Mouse (Mus musculus) layer of hippocampus, postnatal 14 days (tissue): ENCODE data around the gene Sirt5. TPM values are rescaled to one million over a fixed set of nuclear protein-coding genes. Genes with fewer than 3 reads are reported as not detected.
A peak's percentile ranks its signal among the peaks of the same experiment; 100 is the strongest.

Source experiments
- DNase-seq, 2 experiments: peaks; one replicate each; pipeline ENCODE4 v3.0.0; 2021 to 2022; ENCODE audit warnings: low spot score in 2 of 2, mixed read lengths in 1 of 2
- long read RNA-seq, 2 experiments: library from polyadenylated mRNA; stranded (forward); transcript quantifications; one replicate each; pipeline ENCODE4 v2.0.0; 2021
- total RNA-seq, 2 experiments: library from RNA; stranded (reverse); gene quantifications; 2 replicates each; pipeline ENCODE4 v1.2.3; 2021

The Sirt5 gene
- total RNA-seq = 10 to 100 TPM; 16.6 to 24.6 TPM
- long read RNA-seq, experiment 1, partial matches to known transcripts = 1 of 14 reads
- long read RNA-seq, experiment 1, other reads (novel, unspliced or antisense) = 9 of 14 reads
- long read RNA-seq, experiment 2, transcript Sirt5-211 (9 exons, 1,398 nt) = major isoform, 11 of 26 reads
- long read RNA-seq, experiment 2, partial matches to known transcripts = 1 of 26 reads
- long read RNA-seq, experiment 2, other reads (novel, unspliced or antisense) = 12 of 26 reads

GRCm38 (mm10) chr13:43364985-43365824, at the start of gene Sirt5:
TSS of gene Sirt5 (plus strand) at chr13:43365496.
- DNase-seq = peak; percentile 79 to 85

GRCm38 (mm10) chr13:43317411-43317810, 47.9 kb upstream of the Sirt5 start:
- DNase-seq = no peak

GRCm38 (mm10) chr13:43319396-43319795, 45.9 kb upstream of the Sirt5 start:
- DNase-seq = no peak

- DNase-seq = no peak
These were observed 43.8 kb upstream of the Sirt5 start for GRCm38 (mm10) chr13:43321492-43321891.

- DNase-seq = no peak
These were observed 39.9 kb upstream of the Sirt5 start for GRCm38 (mm10) chr13:43325427-43325826.

- DNase-seq = no peak
These were observed 33.4 kb upstream of the Sirt5 start for GRCm38 (mm10) chr13:43331721-43332444.

GRCm38 (mm10) chr13:43332591-43332990, 32.7 kb upstream of the Sirt5 start:
- no peak for DNase-seq

- DNase-seq = no peak
These were observed 28.7 kb upstream of the Sirt5 start for GRCm38 (mm10) chr13:43336425-43337221.

GRCm38 (mm10) chr13:43338001-43338400, 27.3 kb upstream of the Sirt5 start:
- DNase-seq = no peak

- no peak for DNase-seq
These were observed 26.7 kb upstream of the Sirt5 start for GRCm38 (mm10) chr13:43338632-43339031.

- DNase-seq = no peak
These were observed 18.5 kb upstream of the Sirt5 start for GRCm38 (mm10) chr13:43346825-43347224.

- no peak for DNase-seq
These were observed 15.9 kb upstream of the Sirt5 start for GRCm38 (mm10) chr13:43349376-43349775.

GRCm38 (mm10) chr13:43350489-43351169, 14.7 kb upstream of the Sirt5 start:
- no peak for DNase-seq

- no peak for DNase-seq
These were observed 11.9 kb upstream of the Sirt5 start for GRCm38 (mm10) chr13:43353356-43353755.

GRCm38 (mm10) chr13:43354362-43354761, 10.9 kb upstream of the Sirt5 start:
- no peak for DNase-seq

GRCm38 (mm10) chr13:43356346-43357125, 8.8 kb upstream of the Sirt5 start:
- DNase-seq = no peak

- DNase-seq = no peak
These were observed 4.8 kb upstream of the Sirt5 start for GRCm38 (mm10) chr13:43360534-43360933.

- no peak for DNase-seq
These were observed 2.9 kb upstream of the Sirt5 start for GRCm38 (mm10) chr13:43362353-43362752.

GRCm38 (mm10) chr13:43365825-43366184, 509 bp downstream of the Sirt5 start:
- DNase-seq = no peak

GRCm38 (mm10) chr13:43370063-43370462, 4.8 kb downstream of the Sirt5 start:
- no peak for DNase-seq
